Comparison of ENCODE assay signal across 9 mouse cellular contexts in the genomic region with DNA sequence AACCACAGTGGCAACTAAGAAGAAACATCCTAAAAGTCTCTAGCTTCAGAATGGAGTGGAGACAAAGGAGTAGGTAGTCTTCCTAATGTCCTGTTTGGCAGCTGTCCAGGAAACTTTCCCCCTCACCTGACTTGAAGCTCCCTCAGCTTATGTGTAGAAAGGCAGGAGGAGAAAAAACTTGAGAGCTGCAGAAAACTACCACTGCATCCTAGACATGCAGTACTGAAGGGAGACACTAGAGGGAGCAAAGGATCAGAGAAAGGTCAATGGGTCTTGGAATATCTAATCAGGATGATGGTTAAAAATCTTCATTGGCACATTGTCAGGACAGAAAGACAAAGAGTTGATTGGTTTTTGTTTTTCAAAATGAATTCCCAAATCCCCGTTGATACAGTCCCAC. TPM values are rescaled to one million over a fixed set of nuclear protein-coding genes. Genes with fewer than 3 reads are reported as not detected.
DNase-seq lines count a peak whose midpoint lies in the region; ATAC-seq and TF ChIP-seq lines count a peak whose summit lies in the region.
"Had no signal": no experiment of that assay in that cellular context is flagged by ENCODE, and none has a peak within 500 bp of the region (broad histone marks: within the 10 kb centered on the region; RNA-seq: fewer than 3 reads in every experiment).

No protein-coding gene starts in this region.

- intact Hi-C loops in left cerebral cortex, postnatal 14 days (cut with DNase I): loop anchor here (5.0 kb wide), 1 partner anchor 157 kb away; no protein-coding TSS in a partner anchor

- CTCF ChIA-PET in Patski (lab: Charles Lee): no interaction called here

- peak; percentile 81 for TF ChIP-seq CTCF in Patski (IDR thresholded peaks at IDR 0.05)

- peak; percentile 34 for DNase-seq in adrenal gland, postnatal 14 days
- no peak for DNase-seq in adrenal gland, adult 8-10 months
- peak; percentile 39 to 58 for DNase-seq in left cerebral cortex, adult 18-20 months (ENCODE audit: low spot score in 2 of 2)
- no peak for DNase-seq in left cerebral cortex, adult 8-10 months (ENCODE audit: low spot score in 2 of 2)
- DNase-seq in Patski (ENCODE audit: low read depth, low spot score): peak; percentile 6
- DNase-seq in embryo, embryonic 10 days (ENCODE audit: low spot score): peak; percentile 51
- peak; percentile 52 to 68 for DNase-seq in left cerebral cortex, postnatal 14 days (ENCODE audit: low spot score in 2 of 2)
- peak; percentile 10 for DNase-seq in right cerebral cortex, postnatal 4 days
- DNase-seq: liver, embryonic 13.5 days had no signal

- POLR2A ChIA-PET in Patski (lab: Charles Lee): no interaction called here

- no peak for ATAC-seq in Patski

- in situ Hi-C loops in Patski (cut with MboI; ENCODE audit: low pct_unique_long_range_greater_than_20kb): loop anchor here (5.0 to 25.0 kb wide), 2 partner anchors 167 to 693 kb away; no protein-coding TSS in a partner anchor

- peaks cover 9% of the 10 kb centered on the region for H3K27me3 ChIP-seq in Patski
- H3K27me3 ChIP-seq: liver, embryonic 13.5 days had no signal

RNA-seq across cellular contexts. Expression of a gene that starts 8.4 kb away (rescaled TPM):
- 17.7 and 18.7 TPM in 2 replicates for total RNA-seq in adrenal gland, postnatal 14 days (2021)
- 10 to 100 TPM; 19.4 to 23.1 (median 20.8) TPM for total RNA-seq in adrenal gland, adult 8-10 months (2022)
- total RNA-seq in left cerebral cortex, adult 18-20 months (2021): 10 to 100 TPM; 62.7 to 64.4 TPM
- total RNA-seq in left cerebral cortex, adult 8-10 months (2022): 10 to 100 TPM; 59.8 to 72.1 (median 67.6) TPM
- 57.9 TPM for polyA plus RNA-seq in Patski (2021)
- total RNA-seq in left cerebral cortex, postnatal 14 days (2021): 10 to 100 TPM; 66.2 to 71.2 TPM

RNA-seq across cellular contexts. Expression of a gene that starts 33.1 kb away (rescaled TPM):
- 16.5 and 22.1 TPM in 2 replicates for total RNA-seq in adrenal gland, postnatal 14 days (2021)
- 10 to 100 TPM; 40.4 to 62.4 (median 48.6) TPM for total RNA-seq in adrenal gland, adult 8-10 months (2022)
- total RNA-seq in left cerebral cortex, adult 18-20 months (2021): 100 to 1,000 TPM; 198 to 207 TPM
- 100 to 1,000 TPM; 178 to 211 (median 189) TPM for total RNA-seq in left cerebral cortex, adult 8-10 months (2022)
- polyA plus RNA-seq in Patski (2021): 4.5 TPM
- 100 to 1,000 TPM; 152 to 170 TPM for total RNA-seq in left cerebral cortex, postnatal 14 days (2021)

Comparison
In these comparisons a context has a peak if more than half of its experiments do, and no peak if none do; other contexts are left out.
1. DNase-seq: peak in adrenal gland, postnatal 14 days (single experiment), left cerebral cortex, adult 18-20 months (2 of 2), Patski (single experiment), embryo, embryonic 10 days (single experiment), left cerebral cortex, postnatal 14 days (2 of 2) and right cerebral cortex, postnatal 4 days (single experiment); none in adrenal gland, adult 8-10 months (single experiment) and left cerebral cortex, adult 8-10 months (0 of 2).